Mouse (Mus musculus): Measurements from ENCODE around the gene Caskin1.

The Caskin1 gene

GRCm38 (mm10) chr17:24496026-24496425 lies 7.6 kb downstream of the Caskin1 start:
- no peak for DNase-seq

GRCm38 (mm10) chr17:24502208-24502607 lies 13.8 kb downstream of the Caskin1 start:
- DNase-seq, result no peak

- DNase-seq, result no peak
Measured at GRCm38 (mm10) chr17:24504085-24504484, 15.7 kb downstream of the Caskin1 start.

- DNase-seq, result no peak
Measured at GRCm38 (mm10) chr17:24505286-24505955, 17.0 kb downstream of the Caskin1 start.

GRCm38 (mm10) chr17:24506332-24507070 lies 18.1 kb downstream of the Caskin1 start:
- DNase-seq, result no peak

- DNase-seq, result no peak
Measured at GRCm38 (mm10) chr17:24507129-24507664, 18.8 kb downstream of the Caskin1 start.

GRCm38 (mm10) chr17:24507806-24508460 lies 19.5 kb downstream of the Caskin1 start:
- no peak for DNase-seq

GRCm38 (mm10) chr17:24513609-24514008 lies 25.2 kb downstream of the Caskin1 start:
- peak; percentile 75 for DNase-seq

- DNase-seq, result no peak
Measured at GRCm38 (mm10) chr17:24514270-24515257, 26.2 kb downstream of the Caskin1 start.

GRCm38 (mm10) chr17:24520450-24520849 lies 32.0 kb downstream of the Caskin1 start:
- no peak for DNase-seq

- DNase-seq, result no peak
Measured at GRCm38 (mm10) chr17:24524734-24525133, 36.3 kb downstream of the Caskin1 start.

GRCm38 (mm10) chr17:24527315-24527714 lies 38.9 kb downstream of the Caskin1 start:
- peak; percentile 64 for DNase-seq

- DNase-seq, result peak; percentile 99
Measured at GRCm38 (mm10) chr17:24527723-24528559, 39.5 kb downstream of the Caskin1 start, which contains the start of gene Traf7. Gene Traf7, minus strand, starts transcription at chr17:24527938.

- DNase-seq, result no peak
Measured at GRCm38 (mm10) chr17:24528560-24528918, 40.1 kb downstream of the Caskin1 start.

GRCm38 (mm10) chr17:24529007-24529451 lies 40.6 kb downstream of the Caskin1 start:
- DNase-seq, result peak; percentile 78

GRCm38 (mm10) chr17:24529883-24530282 lies 41.5 kb downstream of the Caskin1 start:
- DNase-seq, result no peak

GRCm38 (mm10) chr17:24530361-24531050 lies 42.1 kb downstream of the Caskin1 start:
- DNase-seq, result no peak

GRCm38 (mm10) chr17:24531064-24531463 lies 42.7 kb downstream of the Caskin1 start:
- DNase-seq, result no peak

GRCm38 (mm10) chr17:24532045-24532444 lies 43.6 kb downstream of the Caskin1 start:
- DNase-seq, result no peak
